Mouse (Mus musculus) E14TG2a.4 (cell line): Measurements from ENCODE around the gene Stag1.

Source experiments
- CTCF ChIP-seq: conservative IDR thresholded peaks from 2 replicates; pipeline ENCODE4 v1.5.1; 2014; ENCODE audit warnings: low read length
- NANOG ChIP-seq: IDR thresholded peaks from 2 replicates; pipeline ENCODE4 v1.6.1; 2014; ENCODE audit warnings: borderline replicate concordance, low read length, mixed read lengths
- POU5F1 ChIP-seq: IDR thresholded peaks from 2 replicates; pipeline ENCODE4 v1.6.1; 2014; ENCODE audit warnings: low read length, borderline replicate concordance

GRCm38 (mm10) chr9:100548313-100548712 is 49.3 kb upstream of the Stag1 start:
- TF ChIP-seq CTCF, result peak; percentile 97
- no peak for TF ChIP-seq POU5F1
- no peak for TF ChIP-seq NANOG
